ENCODE assay signal across 26 mouse cellular contexts in genomic region chr13:112413611-112414010, GRCm38 (mm10). TPM values are rescaled to one million over a fixed set of nuclear protein-coding genes. Genes with fewer than 3 reads are reported as not detected.
A peak's percentile ranks its signal among the peaks of the same experiment; 100 is the strongest.
DNase-seq lines count a peak whose midpoint lies in the region; TF ChIP-seq lines count a peak whose summit lies in the region.
"Had no signal": no experiment of that assay in that cellular context is flagged by ENCODE, and none has a peak within 500 bp of the region (broad histone marks: within the 10 kb centered on the region; RNA-seq: fewer than 3 reads in every experiment).

No protein-coding gene starts in this region.

- peak overlapping the region; percentile 31; the same call in 1 of the 2 replicates for H3K4me3 ChIP-seq in testis, adult 2 months (ENCODE audit: control insufficient read depth, low read depth, low read length)
- H3K4me3 ChIP-seq: forebrain, embryonic 13.5 days; heart, embryonic 15.5 days; intestine, embryonic 15.5 days; liver, embryonic 15.5 days; lung, embryonic 15.5 days; myocyte; neural tube, embryonic 12.5 days had no signal

- peaks cover 3% of the 10 kb centered on the region; the same call in 1 of the 2 replicates for H3K4me1 ChIP-seq in testis, adult 2 months (ENCODE audit: control insufficient read depth, insufficient read depth, low read length)
- H3K4me1 ChIP-seq: forebrain, embryonic 13.5 days; liver, embryonic 15.5 days had no signal

- no peaks in the 10 kb centered on the region for H3K36me3 ChIP-seq in testis, adult 2 months (ENCODE audit: control insufficient read depth, insufficient read depth, low read length)
- H3K36me3 ChIP-seq: heart, embryonic 15.5 days; intestine, embryonic 15.5 days; liver, embryonic 15.5 days; lung, embryonic 15.5 days; neural tube, embryonic 12.5 days had no signal

- DNase-seq in gastrocnemius, postnatal 25 days: peak; percentile 4
- no peak for DNase-seq in gastrocnemius, postnatal 14 days
- DNase-seq in testis, postnatal 14 days (ENCODE audit: low spot score): no peak
- peak; percentile 67 for DNase-seq in induced T-regulatory cell, adult 2 months (ENCODE audit: low read depth)
- DNase-seq in monocyte, adult 2 months (ENCODE audit: low read depth in 1 of 2, low spot score in 2 of 2): peak; percentile 27 to 56
- no peak for DNase-seq in adrenal gland, adult 8-10 months
- DNase-seq in adrenal gland, postnatal 4 days (ENCODE audit: low spot score in 2 of 2): no peak
- DNase-seq: adrenal gland, postnatal 36 days; cerebellum, adult 2 months; cerebellum, postnatal 14 days; gastrocnemius, postnatal 10 days; kidney, adult 8-10 months; kidney, postnatal 4 days; liver; midbrain, embryonic 14.5 days had no signal

- H3K27ac ChIP-seq in testis, adult 2 months (ENCODE audit: control insufficient read depth, insufficient read depth, low read depth, low read length): peak overlapping the region; percentile 17; the same call in 1 of the 2 replicates
- H3K27ac ChIP-seq: forebrain, embryonic 13.5 days; heart, embryonic 15.5 days; intestine, embryonic 15.5 days; kidney, postnatal 0 days; liver, embryonic 15.5 days; lung, embryonic 15.5 days; neural tube, embryonic 12.5 days had no signal

- intact Hi-C loops in gastrocnemius, postnatal 14 days (cut with DNase I; ENCODE audit: low total_unique reads): no loop called here

- no peaks in the 10 kb centered on the region for H3K27me3 ChIP-seq in testis, adult 2 months (ENCODE audit: control insufficient read depth, insufficient read depth, low read length)
- H3K27me3 ChIP-seq: CH12.LX; forebrain, embryonic 13.5 days; heart, embryonic 15.5 days; intestine, embryonic 15.5 days; liver, embryonic 15.5 days; lung, embryonic 15.5 days; neural tube, embryonic 12.5 days; Patski had no signal

- TF ChIP-seq CTCF in testis, adult 2 months (IDR thresholded peaks at IDR 0.05; ENCODE audit: control insufficient read depth, insufficient read depth, insufficient replicate concordance, low read depth, low read length): no peak

- no peak for TF ChIP-seq POLR2A in testis, adult 2 months (IDR thresholded peaks at IDR 0.05; ENCODE audit: control insufficient read depth, low read depth, low read length)

RNA-seq across cellular contexts. Expression of gene Il6st, which starts 50.3 kb away (rescaled TPM):
- total RNA-seq in gastrocnemius, postnatal 25 days (2021): 100 to 1,000 TPM; 131 to 142 TPM
- 100 to 1,000 TPM; 112 to 121 TPM for total RNA-seq in gastrocnemius, postnatal 14 days (2021)
- polyA plus RNA-seq in testis, adult 2 months (2012; rRNA removed): 3.9 and 4.0 TPM in 2 replicates
- total RNA-seq in adrenal gland, adult 8-10 months (2022): 100 to 1,000 TPM; 297 to 404 (median 379) TPM
- total RNA-seq in adrenal gland, postnatal 4 days (2021): 100 to 1,000 TPM; 278 to 288 TPM

Comparison
In these comparisons a context has a peak if more than half of its experiments do, and no peak if none do; other contexts are left out.
1. DNase-seq: peak in gastrocnemius, postnatal 25 days (single experiment), induced T-regulatory cell, adult 2 months (single experiment) and monocyte, adult 2 months (2 of 2); none in gastrocnemius, postnatal 14 days (single experiment), testis, postnatal 14 days (single experiment), adrenal gland, adult 8-10 months (single experiment) and adrenal gland, postnatal 4 days (0 of 2).